Mouse (Mus musculus) limb, embryonic 11.5 days (tissue): ENCODE measurements around the gene Baz1a. TPM values are rescaled to one million over a fixed set of nuclear protein-coding genes. Genes with fewer than 3 reads are reported as not detected.

ENCODE experiments used
- ATAC-seq: fragments of 200-750 bp; cut with Nextera tagmentation; 2 replicates; pipeline ENCODE4 v1.8.0; 2017; ENCODE audit warnings: low read depth; ENCODE audit not compliant: insufficient number of reproducible peaks, low FRiP score, low TSS enrichment
- DNase-seq: peaks from one replicate; pipeline ENCODE4 v3.0.0-alpha.2; 2015; ENCODE audit warnings: low spot score
- H3K27ac ChIP-seq: fragments of 300-500 bp; sonication (generic); replicated peaks from 2 replicates; pipeline ENCODE4 v1.5.1; 2014; ENCODE audit warnings: low read depth, mild to moderate bottlenecking, low read length
- H3K27me3 ChIP-seq: fragments of 300-500 bp; sonication (generic); 2 replicates; pipeline ENCODE4 v1.6.1; 2014; ENCODE audit warnings: mild to moderate bottlenecking, low read length, mixed read lengths; ENCODE audit not compliant: control insufficient read depth, insufficient read depth
- H3K36me3 ChIP-seq: fragments of 300-500 bp; sonication (generic); 2 replicates; pipeline ENCODE4 v1.6.1; 2014; ENCODE audit warnings: mild to moderate bottlenecking, low read length, moderate library complexity, mixed read lengths; ENCODE audit not compliant: control insufficient read depth, insufficient read depth
- H3K4me1 ChIP-seq: fragments of 300-500 bp; sonication (generic); 2 replicates; pipeline ENCODE4 v1.6.1; 2014; ENCODE audit warnings: low read length, mixed read lengths; ENCODE audit not compliant: control insufficient read depth, insufficient read depth
- H3K4me2 ChIP-seq: fragments of 300-500 bp; sonication (generic); 2 replicates; pipeline ENCODE4 v1.6.1; 2014; ENCODE audit warnings: low read depth, mild to moderate bottlenecking, moderate library complexity; ENCODE audit not compliant: severe bottlenecking
- H3K4me3 ChIP-seq: fragments of 300-500 bp; sonication (generic); 2 replicates; pipeline ENCODE4 v1.5.1; 2014; ENCODE audit warnings: low read depth, low read length
- H3K9ac ChIP-seq: fragments of 300-500 bp; sonication (generic); 2 replicates; pipeline ENCODE4 v1.6.1; 2014; ENCODE audit warnings: mild to moderate bottlenecking, low read length
- H3K9me3 ChIP-seq: fragments of 300-500 bp; sonication (generic); 2 replicates; pipeline ENCODE4 v1.6.1; 2016; ENCODE audit warnings: low read length; ENCODE audit not compliant: control insufficient read depth
- WGBS: fragments of 180-500 bp; shearing (Covaris S2); extraction: QIAGEN DNeasy Blood & Tissue Kit; methylation state at CpG from one replicate; pipeline ENCODE4 v1.1.7; 2014; 5-methylcytosine and 5-hydroxymethylcytosine counted together
- polyA plus RNA-seq: library from polyadenylated mRNA; unstranded; fragments of >200 nt; fragmentation: Nextera tagmentation; extraction: Ambion mirVana; gene quantifications from 2 replicates; pipeline ENCODE4 v1.2.1, GENCODE M21; 2014

Gene Baz1a
- polyA plus RNA-seq, 1 experiment from 2014 or later: 25.3 TPM

DNA sequence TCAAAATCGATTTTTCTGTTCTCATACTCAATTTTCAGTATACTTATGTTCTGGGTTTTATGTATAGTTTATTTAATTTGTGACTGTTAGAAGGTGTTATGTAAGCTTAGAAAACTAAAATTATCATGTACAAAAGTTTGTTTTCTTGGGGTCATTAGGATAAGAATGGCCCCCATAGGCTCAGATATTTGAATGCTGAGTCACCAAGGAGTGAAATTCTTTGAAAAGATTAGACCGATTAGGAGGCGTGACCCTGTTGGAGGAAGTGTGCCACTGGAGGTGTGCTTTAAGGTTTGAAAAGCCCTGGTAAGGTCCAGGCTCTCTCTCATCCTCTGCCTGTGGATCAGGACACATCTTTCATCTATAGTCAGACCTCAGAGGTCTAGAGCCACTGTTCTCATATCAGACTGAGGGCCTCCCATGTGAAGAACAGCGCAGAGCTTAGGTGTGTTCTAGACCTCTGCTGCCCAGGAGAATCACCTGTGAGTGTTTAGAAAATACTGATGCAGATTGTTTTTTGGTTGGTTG, 25.8 kb downstream of the Baz1a start:
- Histone ChIP-seq H3K9ac (no peak overlapping the region), H3K4me3 (no peak overlapping the region), H3K27me3 (no peaks in the 10 kb centered on the region), H3K27ac (no peak overlapping the region), H3K9me3 (no peaks in the 10 kb centered on the region), H3K36me3 (no peaks in the 10 kb centered on the region), H3K4me1 (no peaks in the 10 kb centered on the region), H3K4me2 (no peak overlapping the region)
- ATAC-seq (no peak), DNase-seq (no peak)
- 82% methylated on average over 4 of the region's 4 CpGs for WGBS

DNA sequence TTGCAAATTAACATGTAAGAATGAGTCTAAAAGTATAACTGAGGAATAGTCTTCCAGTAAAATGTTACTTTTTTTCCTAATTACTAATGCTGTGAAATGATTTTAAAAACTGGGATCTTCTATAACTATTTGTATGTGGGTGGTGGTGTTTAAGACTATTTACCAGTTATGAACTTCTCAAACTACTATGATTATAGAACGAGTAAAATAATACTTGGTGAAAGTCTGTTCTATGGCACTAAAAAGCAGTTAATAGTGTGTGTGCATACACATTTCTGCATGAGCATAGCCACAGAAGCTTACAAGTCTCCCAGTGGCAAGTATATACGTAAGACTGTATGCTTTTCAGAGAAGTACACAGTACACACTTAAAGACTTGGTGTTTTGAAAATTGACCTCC, 27.0 kb downstream of the Baz1a start:
- H3K27ac ChIP-seq: no peak overlapping the region
- H3K36me3 ChIP-seq: peaks cover 2% of the 10 kb centered on the region; the same call in 1 of the 2 replicates
- no peak overlapping the region for H3K9ac ChIP-seq
- H3K4me3 ChIP-seq: no peak overlapping the region
- no peaks in the 10 kb centered on the region for H3K27me3 ChIP-seq
- no peak overlapping the region for H3K4me2 ChIP-seq
- no peak for ATAC-seq
- no peak for DNase-seq
- H3K4me1 ChIP-seq: no peaks in the 10 kb centered on the region
- H3K9me3 ChIP-seq: no peaks in the 10 kb centered on the region
- 86% methylated on average over 2 of the region's 2 CpGs for WGBS

DNA sequence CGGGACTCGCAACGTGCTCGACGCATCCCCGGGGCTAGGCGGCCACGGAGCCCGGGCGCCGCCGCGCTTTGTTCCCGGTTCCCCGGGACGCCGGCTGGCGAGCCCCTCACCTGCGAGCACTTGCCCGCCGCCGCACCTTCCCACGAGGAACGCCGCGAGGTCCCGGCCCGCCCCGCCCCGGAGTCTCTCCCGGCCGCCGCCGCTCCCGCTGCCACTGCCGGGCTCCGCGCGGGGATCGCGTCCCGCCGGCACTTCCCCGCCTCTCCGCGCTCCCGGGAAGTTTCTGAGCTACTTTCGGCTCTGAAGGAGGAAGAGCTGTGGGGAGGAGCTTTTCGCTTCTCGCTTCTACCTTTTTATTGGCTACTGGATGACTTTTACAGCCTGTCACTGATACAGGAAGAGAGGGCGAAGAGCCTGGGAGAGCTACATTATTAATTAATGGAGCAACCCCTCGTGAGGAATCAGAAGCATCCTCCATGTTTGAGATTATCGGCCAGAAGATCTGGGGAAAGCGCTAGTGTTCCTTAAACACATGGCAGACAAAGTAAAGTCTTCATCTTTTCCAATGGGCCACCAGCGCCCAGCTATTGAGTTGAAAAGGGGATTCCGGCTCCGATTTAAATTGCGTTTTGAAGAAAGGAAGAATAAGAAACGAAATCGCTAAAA, 28.0 kb downstream of the Baz1a start, which contains the start of gene Gm20403:
Gm20403 (minus strand) TSS at position 478 of the 666 bp plus-strand sequence.
- WGBS: under 1% methylated on average over 60 of the region's 60 CpGs
- no peaks in the 10 kb centered on the region for H3K27me3 ChIP-seq
- H3K36me3 ChIP-seq: peaks cover 3% of the 10 kb centered on the region; the same call in 1 of the 2 replicates
- H3K4me1 ChIP-seq: no peaks in the 10 kb centered on the region
- no peaks in the 10 kb centered on the region for H3K9me3 ChIP-seq
- peak; percentile 76 for DNase-seq
- H3K4me2 ChIP-seq: peak within 1 kb of the TSS; percentile 86
- peak within 1 kb of the TSS; percentile 91 for H3K9ac ChIP-seq
- H3K27ac ChIP-seq: peak within 1 kb of the TSS; percentile 84
- H3K4me3 ChIP-seq: peak within 1 kb of the TSS; percentile 85
- ATAC-seq: no peak; the same call in 1 of the 2 replicates

DNA sequence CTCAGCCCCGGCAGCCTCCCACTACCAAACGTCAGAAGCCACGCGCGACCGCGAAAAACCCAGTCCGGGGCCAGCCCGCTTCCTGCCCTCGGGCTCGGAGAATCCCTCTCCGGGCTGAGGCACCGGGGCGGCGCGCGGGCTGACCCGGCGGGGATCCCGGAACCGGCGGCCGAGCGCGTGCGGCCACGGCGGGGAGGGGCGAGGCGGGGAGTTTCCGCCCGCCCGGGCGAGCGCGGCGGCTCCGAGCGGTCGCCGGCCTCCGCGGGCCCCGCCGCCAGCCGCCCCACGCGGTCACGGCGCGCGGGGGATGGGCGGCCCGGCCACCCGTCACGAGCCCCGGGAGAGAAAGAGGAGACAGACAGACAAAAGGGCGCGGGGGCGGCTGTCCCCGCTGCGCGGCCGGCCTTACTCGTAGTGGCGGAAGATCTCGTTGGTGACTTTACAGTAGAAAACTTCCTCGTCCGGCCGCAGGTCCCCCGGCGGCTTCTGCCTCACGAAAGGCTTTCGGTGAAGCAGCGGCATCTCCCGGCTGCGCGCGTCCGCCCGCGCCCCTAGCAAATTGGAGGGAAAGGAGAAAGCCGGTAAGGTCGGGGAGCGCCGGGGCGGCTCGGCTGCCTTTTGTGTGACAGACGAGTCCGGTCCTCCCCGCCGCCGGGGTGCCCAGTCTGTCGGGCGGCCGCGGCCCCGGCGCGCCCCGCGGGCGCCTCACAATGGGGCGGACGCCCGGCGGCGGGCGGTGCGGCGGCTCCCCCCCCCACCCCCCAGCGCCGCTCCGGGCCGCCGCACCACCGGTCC, 28.7 kb downstream of the Baz1a start:
- 0% methylated on average over 101 of the region's 117 CpGs for WGBS
- no peaks in the 10 kb centered on the region for H3K9me3 ChIP-seq
- H3K9ac ChIP-seq: peak overlapping the region; percentile 91
- H3K36me3 ChIP-seq: peaks cover 3% of the 10 kb centered on the region; the same call in 1 of the 2 replicates
- peak overlapping the region; percentile 84 for H3K27ac ChIP-seq
- H3K27me3 ChIP-seq: no peaks in the 10 kb centered on the region
- peak; percentile 44 for ATAC-seq
- peak overlapping the region; percentile 85 for H3K4me3 ChIP-seq
- peak; percentile 81 for DNase-seq
- peak overlapping the region; percentile 86 for H3K4me2 ChIP-seq
- no peaks in the 10 kb centered on the region for H3K4me1 ChIP-seq

DNA sequence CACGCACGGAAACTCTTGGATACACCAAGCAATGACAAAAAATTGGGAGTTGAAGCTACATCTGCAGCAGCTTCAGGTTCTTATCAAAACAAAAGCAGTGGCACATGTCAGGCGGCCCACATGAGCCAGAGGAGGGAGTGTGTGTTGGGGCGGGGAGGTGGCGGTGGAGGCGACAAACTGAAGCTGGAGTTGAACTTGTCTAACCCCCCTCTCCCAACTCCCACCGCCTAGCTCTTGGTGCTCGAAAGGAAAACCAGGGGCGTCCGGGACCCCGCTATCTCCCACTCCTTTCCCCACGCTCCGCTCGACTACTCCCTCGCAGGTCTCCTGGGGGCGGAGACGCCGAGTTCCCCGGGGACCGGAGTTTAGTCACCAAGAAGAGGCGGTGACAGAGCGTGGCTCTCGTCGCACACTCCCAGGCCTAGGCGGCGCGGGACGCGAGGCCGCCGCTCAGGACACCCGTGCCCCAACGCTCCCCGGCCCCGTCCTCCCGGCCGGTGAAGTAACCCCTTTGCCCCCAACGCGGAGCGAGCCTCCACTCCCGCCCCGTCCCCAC, 29.4 kb downstream of the Baz1a start:
- Histone ChIP-seq H3K27me3 (no peaks in the 10 kb centered on the region), H3K4me3 (peak overlapping the region; percentile 85), H3K36me3 (peaks cover 3% of the 10 kb centered on the region; the same call in 1 of the 2 replicates), H3K4me2 (peak overlapping the region; percentile 86), H3K27ac (peak overlapping the region; percentile 84), H3K4me1 (no peaks in the 10 kb centered on the region), H3K9ac (peak overlapping the region; percentile 91), H3K9me3 (no peaks in the 10 kb centered on the region)
- WGBS: under 1% methylated on average over 40 of the region's 42 CpGs
- DNase-seq: peak; percentile 78
- ATAC-seq: peak; percentile 78

DNA sequence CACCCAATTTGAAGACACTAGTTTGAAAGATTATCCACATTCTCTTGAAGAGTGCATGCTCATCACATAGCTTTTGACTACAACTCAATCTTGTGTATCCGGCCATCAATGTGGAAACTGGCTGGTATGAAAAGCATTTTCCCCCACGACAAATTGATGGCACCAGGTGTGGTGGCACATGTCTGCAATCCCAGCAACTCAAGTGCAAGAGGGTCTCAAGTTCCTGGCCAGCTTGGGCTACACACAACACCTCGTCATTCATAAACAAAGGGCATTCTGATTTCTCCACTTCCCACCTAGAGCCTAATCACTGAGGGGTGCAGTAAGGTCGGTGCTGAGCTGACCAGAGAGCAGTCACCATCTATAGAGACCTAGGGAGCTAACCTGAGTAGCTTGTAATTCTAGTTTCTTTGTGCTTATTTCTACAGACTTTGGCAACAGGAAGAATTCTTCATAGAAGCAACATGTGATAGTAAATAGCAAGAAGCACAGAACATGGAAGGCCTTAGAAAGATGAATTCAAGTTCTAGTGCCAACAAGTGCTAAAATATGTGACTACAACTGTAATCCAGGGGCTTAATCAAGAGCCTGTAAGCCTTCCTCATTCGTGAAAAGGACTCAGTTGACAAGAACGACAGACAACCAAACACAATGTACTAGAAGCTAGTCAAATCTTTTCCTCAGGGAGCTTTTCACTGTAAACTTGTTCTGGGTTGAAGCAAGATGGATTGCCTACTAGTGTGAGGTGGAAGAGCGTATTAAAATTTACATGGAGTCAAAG, 31.0 kb downstream of the Baz1a start:
- ATAC-seq: no peak

DNA sequence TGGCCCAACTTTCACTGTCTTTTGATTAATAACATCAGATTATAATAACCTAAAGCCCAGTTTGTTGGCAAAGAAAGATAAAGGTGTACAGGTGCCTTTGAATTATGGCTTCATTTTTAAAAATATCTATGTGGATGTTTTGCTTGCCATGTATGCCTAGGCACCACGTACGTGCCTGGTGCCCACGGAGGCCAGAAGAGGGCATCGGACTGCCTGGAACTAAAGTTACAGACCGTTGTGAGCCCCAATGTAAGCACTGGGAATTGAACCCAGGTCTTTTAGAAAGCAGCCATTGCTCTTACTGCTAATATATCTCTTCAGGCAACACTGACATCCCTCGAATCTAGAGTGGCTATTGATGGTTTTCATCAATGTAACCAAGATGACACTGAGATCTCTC, 32.2 kb downstream of the Baz1a start:
- no peak for ATAC-seq
- no peak overlapping the region for H3K4me2 ChIP-seq
- H3K27ac ChIP-seq: no peak overlapping the region
- DNase-seq: no peak
- H3K27me3 ChIP-seq: no peaks in the 10 kb centered on the region
- no peaks in the 10 kb centered on the region for H3K9me3 ChIP-seq
- no peaks in the 10 kb centered on the region for H3K4me1 ChIP-seq
- no peak overlapping the region for H3K9ac ChIP-seq
- H3K4me3 ChIP-seq: no peak overlapping the region
- whole genome bisulfite sequencing: 76% methylated on average over 6 of the region's 6 CpGs
- peaks cover 3% of the 10 kb centered on the region; the same call in 1 of the 2 replicates for H3K36me3 ChIP-seq

More for the DNA sequence above, 31.0 kb downstream of the Baz1a start:
- DNase-seq: no peak
- Histone ChIP-seq H3K36me3 (peaks cover 3% of the 10 kb centered on the region; the same call in 1 of the 2 replicates), H3K4me1 (no peaks in the 10 kb centered on the region), H3K9me3 (no peaks in the 10 kb centered on the region), H3K27ac (no peak overlapping the region), H3K27me3 (no peaks in the 10 kb centered on the region), H3K9ac (no peak overlapping the region), H3K4me3 (no peak overlapping the region), H3K4me2 (no peak overlapping the region)
- WGBS: 84% methylated on average over 7 of the region's 7 CpGs
